Mouse (Mus musculus): Measurements from ENCODE around the gene Tardbp.

- TF ChIP-seq CTCF (IDR thresholded peaks at IDR 0.05; ENCODE audit: insufficient read depth, low read depth, low read length) (peak; percentile 68), POLR2A (IDR thresholded peaks at IDR 0.05; ENCODE audit: insufficient read depth, low read depth, low read length) (no peak)
Observed at GRCm38 (mm10) chr4:148604541-148605165, 22.2 kb downstream of the Tardbp start.
